Mouse (Mus musculus) heart, adult 2 months (tissue): ENCODE results near the gene Acsf3.

ENCODE experiments used
- CTCF ChIP-seq: fragments of 200-600 bp; IDR thresholded peaks from 2 replicates; pipeline ENCODE4 v1.8.1; 2022; ENCODE audit warnings: antibody characterized with exemption, mild to moderate bottlenecking, moderate library complexity
- POLR2A ChIP-seq: fragments of 200-500 bp; IDR thresholded peaks from 2 replicates; pipeline ENCODE4 v1.6.1; 2011; ENCODE audit warnings: mild to moderate bottlenecking, low read depth, low read length, control low read depth; ENCODE audit not compliant: insufficient read depth

DNA sequence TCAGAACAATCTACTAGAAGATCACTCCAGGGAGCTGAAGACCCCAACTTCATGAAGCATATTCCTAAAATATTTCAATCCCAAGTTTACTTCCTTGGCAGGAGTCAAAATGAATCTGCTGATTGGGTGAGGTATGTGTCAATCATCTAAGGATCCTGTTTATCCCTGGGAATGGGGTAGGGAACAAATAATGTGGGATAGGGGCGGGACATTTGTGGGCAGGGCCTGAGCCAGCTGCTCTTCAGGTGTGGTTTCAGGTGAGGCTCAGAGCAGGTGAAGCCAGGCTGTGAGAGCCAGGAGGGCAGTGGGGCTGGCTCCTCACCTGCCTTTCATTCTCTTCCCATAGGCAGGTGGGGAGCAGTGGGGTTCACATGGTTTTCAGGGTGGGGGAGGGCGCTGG lies 48.5 kb upstream of the Acsf3 start:
- no peak for TF ChIP-seq POLR2A
- TF ChIP-seq CTCF = no peak
